Mouse (Mus musculus): Measurements from ENCODE around the gene Gstz1.

DNA sequence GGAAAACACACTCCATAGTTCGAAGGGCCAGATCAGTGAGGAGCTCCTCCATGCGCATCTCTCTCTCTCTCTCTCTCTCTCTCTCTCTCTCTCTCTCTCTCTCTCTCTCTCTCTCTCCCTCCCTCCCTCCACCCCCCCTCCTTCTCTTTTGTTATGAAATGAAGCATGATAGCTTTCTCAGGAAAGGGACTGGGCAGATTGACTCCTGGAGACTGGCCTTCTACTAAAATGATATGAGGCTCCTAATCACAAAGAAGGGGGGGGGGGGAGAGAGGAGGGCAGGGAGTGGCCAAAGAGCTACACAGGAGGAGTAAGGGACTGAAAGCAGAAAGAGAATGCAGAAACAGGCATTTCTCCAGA, 8.6 kb upstream of the Gstz1 start:
- TF ChIP-seq CTCF (conservative IDR thresholded peaks at IDR 0.05; ENCODE audit: insufficient read depth, insufficient read length, low read depth, low read length) (no peak), POLR2A (IDR thresholded peaks at IDR 0.05; ENCODE audit: low read depth, low read length) (no peak)
